Mouse (Mus musculus) right cerebral cortex, postnatal 36 days (tissue): ENCODE measurements around the gene Pecam1.
"Not testable (repeated sequence)": the region's sequence is repeated elsewhere in the genome, so short reads cannot be mapped to it uniquely, and the experiment has no call there.

Experiments used
- DNase-seq, 2 experiments: peaks; one replicate each; pipeline ENCODE4 v3.0.0; 2022; ENCODE audit warnings: low spot score in 2 of 2, mixed read lengths in 1 of 2

Gene Pecam1

DNA sequence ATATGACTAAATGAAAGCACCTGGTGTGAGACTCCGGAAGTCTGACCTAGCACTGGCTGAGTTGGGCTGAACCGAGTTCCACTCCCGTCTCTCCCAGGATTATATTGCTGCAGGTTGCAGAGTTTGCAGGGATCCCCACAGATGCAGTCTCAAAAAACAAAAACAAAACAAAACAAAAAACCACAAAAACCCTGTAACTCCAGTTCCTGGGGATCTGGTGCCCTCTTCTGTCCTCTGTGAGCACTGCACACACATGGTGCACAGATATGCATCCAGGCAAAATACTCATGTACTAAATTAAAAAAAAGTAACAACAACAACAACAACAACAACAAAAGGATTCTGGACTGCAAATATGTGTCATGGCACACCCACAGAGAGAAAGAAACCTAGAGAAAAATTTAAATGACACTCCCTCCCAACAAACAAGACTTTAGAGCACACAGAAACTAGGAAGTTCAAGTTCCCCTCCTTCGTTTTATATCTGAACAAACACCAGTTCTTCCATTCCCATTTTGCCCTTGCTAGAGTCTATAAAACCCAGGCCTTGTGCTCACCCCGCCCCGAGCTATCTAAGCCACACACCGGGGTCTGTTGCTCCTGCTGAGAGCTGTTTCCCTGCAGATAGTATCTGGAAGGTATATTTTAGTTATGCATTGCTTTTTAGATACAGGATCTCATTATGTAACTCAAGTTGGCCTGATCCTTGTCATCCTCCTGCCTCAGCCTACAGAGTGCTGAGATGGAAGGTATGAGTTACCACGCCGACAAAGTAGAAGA, 20.0 kb upstream of the Pecam1 start:
- DNase-seq: no peak

DNA sequence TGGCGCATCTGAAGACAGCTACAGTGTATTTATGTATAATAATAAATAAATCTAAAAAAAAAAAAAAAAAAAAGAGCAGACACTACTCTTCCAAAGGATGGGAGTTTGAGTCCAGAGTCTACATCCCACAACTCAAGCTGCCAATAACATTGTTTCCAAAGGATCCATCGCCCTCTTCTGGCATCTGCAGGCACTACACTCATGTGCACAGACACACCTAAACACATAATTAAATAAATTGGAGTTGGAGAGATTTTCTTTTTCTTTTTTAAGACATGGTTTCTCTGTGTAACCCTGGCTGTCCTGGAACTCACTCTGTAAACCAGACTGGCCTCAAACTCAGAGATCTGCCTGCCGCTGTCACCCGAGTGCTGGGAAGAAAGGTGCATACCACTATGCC, 17.1 kb upstream of the Pecam1 start:
- no peak for DNase-seq

DNA sequence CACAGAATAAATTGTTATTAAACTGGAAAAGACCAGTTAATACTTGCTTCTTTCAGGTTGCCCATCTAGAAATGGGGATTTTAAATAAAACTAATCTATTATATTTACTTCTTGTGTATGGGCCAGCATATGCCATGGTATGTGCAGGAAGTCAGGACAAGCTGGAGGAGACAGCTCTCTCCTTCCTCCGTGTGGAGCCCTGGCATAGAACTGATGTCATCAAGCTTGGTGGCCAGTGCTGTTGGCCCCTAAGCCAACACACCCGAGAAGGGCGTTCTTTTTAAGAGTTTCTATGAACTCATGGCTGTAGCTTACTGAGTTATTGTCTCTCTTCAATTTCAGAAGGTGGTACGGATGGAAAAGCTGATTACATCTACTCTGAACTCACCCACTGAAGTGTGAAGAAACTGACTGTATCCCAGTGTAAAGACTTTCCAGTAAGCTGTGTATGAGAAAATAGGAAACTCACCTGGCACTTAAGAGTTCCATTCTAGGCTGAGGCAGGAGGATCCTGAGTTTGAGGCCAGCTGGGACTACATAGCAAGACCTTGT, 16.3 kb upstream of the Pecam1 start:
- no peak for DNase-seq

DNA sequence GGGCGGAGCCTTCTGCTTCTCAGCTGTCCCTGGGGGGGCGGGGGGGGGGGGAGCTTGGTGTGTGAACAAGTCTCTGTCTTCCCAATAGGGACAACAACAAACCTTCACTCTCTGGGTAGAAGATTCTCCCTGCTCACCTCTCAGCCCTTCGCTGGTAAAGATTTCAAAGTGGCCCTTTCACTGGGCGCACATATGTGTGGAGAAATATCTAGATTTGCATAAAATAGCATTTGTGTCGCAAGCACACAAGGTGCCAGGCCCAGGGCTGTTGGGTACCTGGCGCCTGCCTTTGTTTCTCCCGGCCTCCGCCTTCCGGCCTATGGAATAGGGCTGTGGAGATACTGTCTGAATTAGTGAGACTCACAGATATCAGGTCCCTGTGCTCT, 12.4 kb upstream of the Pecam1 start:
- no peak for DNase-seq

DNA sequence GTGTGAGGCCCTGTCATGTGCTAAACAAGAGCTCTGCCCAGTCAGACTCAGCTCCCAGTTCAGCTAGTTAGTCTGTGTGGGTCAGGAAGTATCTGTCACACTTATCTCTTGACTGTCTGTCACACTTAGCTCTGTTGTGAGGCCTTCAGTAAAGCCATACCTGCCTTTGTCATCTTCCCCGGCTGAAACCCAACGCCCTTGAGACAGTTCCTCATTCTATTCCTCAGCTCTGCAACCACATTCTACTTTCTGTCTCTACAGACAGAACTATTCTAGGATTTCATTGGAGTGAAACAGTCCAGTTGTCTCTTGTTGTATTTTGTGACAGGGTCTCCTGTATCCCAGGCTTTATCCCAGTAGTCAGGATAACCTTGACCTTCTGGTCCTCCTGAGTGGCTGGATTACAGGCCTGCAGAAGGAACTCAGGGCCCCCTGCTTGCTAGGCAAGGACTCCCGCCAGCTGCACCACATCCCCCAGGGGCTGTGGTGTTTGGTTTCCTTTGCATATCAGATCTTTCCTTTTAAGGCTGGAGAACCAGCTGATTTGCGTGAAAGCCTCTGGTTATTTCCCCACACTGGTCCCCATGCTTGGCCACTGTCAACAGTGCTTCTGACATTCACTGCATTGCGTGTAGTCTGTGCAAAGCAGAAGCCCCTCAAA, 11.8 kb upstream of the Pecam1 start:
- no peak for DNase-seq

DNA sequence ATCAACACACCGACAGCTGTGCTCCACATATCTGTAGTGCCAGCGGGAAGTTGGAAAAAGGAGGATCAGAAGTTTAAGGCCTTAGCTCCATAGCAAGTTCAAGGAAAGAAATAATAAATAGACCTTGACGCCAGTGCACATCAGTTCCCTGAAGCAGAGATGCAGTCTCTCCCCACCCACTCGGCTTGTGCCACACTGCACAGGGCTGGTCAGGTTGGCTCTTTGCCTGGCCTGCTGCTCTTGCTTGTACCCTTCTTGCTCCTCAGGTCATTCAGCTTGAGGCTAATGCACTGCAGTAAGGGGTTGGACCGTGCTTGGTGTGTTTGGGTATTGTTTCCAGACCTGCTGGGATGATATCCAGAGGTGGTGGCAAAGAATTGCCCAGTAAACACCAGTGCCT, 10.1 kb upstream of the Pecam1 start:
- no peak for DNase-seq

DNA sequence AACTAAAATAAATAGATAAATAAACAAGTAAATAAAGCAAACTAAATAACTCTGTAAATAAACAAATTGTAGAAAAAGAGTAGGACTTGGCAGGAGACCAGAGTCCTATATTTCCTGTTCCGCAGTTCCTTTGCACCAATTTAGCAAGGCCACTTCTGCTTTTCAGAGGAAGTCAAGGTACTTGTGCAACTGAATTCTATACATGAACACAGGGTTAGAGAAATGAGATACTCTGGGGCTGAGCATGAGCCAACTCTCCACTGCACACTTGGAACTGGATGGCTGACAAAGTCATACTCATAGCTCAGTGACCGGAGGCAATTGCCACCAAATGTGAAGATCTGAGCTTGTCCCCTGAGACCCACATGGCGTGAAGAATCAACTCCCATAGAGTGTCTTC, 8.6 kb upstream of the Pecam1 start:
- no peak for DNase-seq

DNA sequence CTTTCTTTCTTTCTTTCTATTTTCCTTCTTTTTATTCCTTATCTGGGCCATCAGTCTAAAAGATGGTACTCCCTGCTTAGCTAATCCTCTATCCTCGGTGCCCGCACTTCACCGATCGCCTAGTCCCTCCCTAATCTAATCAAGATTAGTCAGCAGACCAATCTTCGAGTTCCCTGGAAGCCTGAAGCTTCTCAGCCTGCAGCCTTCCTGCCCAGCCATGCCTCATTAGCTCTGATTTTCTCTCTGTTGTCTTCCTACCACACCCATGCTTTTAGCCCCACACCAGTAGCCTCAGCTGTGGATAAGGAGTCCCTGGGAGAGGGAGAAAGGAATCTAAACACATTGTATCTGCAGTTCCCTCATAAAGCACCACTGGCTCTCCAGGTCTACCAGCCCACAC, 5.2 kb upstream of the Pecam1 start:
- no peak for DNase-seq

DNA sequence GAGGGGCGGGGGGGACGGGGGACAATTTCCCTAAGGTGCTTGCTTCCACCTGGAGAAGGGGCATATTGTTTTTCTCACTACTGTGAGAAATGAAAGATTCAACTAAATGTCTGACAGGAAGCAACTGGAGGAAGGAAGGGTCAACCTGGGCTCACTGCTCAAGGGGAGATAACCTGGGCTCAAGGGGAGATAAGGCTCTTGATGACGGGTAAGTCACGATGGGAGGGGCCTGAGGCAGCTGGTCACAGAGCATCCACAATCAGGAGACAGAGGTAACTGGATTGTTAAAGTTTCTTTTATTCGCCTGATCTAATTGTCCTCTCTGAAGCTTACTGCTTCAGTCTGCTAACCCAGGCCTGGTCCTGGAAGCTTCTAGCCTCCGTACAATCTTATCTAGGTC, 2.9 kb upstream of the Pecam1 start:
- no peak for DNase-seq

DNA sequence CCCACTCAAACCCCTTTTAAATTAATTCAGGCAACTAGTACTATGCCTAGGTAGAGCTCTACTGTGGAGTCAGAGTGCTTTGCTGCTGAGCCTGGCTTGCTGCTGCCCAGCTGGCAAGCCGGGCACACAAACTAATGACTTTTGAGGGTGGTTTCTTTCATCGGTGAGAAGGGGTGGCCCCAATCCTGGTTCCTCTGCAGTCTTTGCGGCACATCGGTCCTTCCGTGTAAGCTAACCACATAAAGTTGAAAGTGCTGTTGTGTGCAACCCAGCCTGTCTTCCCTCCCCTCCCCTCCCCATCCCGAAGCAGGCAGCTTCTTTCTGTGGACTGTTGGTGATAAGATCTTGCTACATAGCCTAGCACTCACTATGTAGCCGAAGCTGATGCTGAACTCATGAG, 1.7 kb upstream of the Pecam1 start:
- no peak for DNase-seq

DNA sequence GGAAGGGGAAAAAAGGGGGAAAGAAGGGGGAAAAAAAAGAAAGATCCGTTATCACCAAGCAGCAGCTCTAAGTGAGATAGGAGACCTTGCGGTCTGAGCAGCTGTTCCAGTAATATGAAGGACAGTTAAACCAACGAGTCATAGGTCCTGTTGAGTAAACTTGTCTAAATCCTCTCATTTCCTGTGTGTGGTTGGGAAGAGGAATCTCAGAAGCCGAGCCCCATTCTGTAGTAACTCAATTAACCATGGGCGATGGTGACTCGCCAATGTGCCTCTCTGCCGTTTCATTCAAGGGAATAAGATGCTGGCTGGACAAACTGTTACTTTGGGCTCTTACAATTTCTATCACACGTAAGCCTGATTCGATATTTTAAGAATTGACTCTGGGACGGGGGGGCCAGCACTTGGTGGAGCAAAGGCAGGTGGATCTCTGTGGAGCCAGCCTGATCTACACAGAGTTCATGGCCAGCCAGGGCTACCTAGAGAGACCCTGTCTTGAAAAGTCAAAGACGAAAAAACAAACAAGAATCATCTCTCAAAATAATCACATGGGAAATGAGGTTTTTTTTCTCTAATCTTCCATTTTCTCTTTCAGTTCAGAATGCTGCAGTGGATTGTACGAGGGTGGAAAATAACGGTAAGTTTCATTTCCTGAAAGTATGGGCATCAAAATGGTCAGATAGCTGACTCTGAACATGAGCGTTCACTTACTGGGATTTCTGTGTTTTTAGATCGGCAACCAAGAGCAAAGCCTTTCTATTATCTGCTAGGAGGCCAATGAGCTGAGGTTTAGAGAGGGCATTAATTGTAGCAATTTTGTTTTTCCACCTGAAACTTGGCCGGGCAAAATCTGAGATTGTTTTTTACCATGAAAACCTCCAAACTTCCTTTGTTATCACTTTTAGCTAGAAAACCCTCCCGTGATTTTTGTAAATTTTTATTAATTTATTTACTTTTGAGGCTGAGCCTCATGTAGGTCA, 901 bp upstream of the Pecam1 start, which contains the start of gene Milr1:
TSS of gene Milr1 (plus strand) at position 188 of the 980 bp plus-strand sequence.
- DNase-seq: no peak

DNA sequence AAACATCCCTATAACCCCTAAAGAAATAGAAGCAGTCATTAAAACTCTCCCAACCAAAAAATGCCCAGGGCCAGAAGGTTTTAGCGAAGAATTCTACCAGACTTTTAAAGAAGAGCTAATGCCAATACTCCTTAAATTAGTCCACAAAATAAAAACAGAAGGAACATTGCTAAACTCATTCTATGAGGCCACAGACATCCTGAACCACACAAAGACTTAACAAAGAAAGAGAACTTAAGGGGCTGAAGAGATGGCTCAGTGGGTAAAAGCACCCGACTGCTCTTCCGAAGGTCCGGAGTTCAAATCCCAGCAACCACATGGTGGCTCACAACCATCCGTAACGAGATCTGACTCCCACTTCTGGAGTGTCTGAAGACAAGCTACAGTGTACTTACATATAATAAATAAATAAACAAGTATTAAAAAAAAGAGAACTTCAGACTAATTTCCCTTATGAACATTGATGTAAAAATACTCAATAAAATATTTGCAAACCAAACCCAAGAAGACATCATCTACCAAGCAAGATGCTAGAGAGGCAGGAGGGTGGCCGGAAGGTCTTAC, 789 bp downstream of the Pecam1 start:
- not testable (repeated sequence) for DNase-seq

DNA sequence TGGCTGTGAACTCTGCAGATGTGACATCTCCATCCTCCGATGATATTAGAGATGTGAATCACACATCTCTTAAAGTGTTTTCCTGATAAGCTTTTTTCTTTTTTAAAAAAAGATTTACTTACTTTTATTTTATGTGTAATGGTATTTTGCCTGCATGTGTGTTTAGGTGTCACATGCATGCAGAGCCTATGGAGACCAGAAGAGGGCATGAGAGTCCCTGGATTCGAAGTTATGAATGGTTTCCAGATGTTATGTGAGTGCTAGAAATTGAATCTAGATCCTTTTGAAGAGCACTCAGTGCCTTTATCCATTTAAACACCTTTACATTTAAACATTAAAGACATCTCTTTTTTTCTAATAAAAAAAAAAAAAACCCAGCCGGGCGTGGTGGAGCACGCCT, 5.5 kb downstream of the Pecam1 start:
- DNase-seq: no peak

DNA sequence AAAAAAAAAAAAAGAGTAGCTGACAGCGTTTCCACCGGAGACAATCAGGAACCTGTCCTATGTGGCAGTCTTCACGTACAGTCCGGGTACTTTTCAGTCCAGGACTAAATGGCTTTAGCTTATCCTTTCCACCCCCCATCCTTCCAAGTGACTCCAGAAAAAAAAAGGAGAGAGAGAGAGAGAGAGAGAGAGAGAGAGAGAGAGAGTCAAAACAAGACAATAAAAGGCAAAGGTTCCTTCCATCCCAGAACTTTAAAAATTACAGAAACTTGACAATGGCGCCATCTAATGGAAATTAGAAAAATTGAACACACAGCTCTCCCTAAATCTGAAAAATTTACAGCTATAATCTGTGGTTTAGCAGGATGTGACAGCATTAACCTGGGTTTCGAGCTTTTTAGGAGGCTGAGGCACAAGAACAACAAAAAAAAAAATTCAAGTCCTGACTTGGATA, 8.0 kb downstream of the Pecam1 start:
- no peak for DNase-seq

DNA sequence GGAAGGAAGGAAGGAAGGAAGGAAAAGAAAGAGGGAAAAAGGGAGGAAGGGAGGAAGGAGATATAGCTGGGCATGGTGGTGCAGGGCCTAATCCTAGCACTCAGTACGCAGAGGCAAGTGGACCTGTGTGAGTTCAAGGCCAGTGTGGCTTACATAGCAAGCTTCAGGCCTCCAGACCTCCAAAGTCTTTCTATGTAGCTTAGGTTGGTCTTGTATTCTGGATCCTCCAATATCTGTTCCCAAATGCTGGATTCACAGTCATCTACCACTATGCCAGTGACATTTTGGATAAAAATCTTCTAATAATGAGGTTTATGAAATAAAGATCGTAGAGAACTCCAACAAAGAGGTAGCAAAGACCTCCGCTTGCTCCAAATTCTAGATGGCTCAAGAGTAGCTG, 8.6 kb downstream of the Pecam1 start:
- DNase-seq: no peak

DNA sequence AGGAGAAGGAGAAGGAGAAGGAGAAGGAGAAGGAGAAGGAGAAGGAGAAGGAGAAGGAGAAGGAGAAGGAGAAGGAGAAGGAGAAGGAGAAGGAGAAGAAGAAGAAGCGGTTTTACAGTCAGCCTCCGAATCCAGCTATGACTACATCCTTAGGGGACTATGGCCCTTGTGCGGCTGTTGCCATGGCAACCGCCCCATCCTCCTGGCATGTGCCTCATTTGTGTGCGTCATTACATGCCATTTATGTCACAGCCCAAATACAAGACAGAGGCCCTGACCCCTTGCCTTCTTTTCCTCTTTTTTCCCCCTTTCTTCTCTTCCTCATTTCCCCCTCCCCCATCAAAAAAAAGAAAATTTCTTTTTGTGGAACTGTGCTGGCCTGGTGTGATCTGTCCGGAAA, 9.2 kb downstream of the Pecam1 start:
- no peak for DNase-seq

DNA sequence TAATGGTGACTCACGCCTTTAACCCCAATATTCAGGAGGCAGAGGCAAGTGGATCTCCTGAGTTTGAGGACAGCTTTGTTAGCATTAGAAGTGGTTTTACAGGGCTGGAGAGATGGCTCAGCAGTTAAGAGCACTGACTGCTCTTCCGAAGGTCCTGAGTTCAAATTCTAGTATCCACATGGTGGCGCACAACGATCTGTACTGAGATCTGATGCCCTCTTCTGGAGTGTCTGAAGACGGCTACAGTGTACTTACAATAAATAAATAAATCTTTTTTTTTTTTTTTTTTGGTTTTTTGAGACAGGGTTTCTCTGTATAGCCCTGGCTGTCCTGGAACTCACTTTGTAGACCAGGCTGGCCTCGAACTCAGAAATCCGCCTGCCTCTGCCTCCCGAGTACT, 9.7 kb downstream of the Pecam1 start:
- DNase-seq: not testable (repeated sequence)

DNA sequence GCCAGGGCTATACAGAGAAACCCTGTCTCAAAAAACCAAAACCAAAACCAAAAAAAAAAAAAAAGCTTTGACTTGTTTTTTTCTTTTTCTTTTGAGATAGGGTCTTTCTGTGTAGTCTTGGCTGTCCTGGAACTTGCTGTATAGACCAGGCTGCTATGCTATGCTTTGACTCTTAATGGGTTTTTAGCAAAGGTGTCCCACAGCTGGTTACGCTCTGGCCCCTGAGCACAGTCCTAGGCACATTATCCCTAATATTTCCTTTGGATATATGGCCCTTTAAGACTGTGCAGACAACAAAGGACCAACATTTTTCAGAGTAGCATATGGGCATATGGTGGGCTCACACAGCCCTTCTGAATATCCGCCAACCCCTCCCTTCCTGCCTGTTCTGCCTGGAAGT, 11.3 kb downstream of the Pecam1 start:
- DNase-seq: no peak

DNA sequence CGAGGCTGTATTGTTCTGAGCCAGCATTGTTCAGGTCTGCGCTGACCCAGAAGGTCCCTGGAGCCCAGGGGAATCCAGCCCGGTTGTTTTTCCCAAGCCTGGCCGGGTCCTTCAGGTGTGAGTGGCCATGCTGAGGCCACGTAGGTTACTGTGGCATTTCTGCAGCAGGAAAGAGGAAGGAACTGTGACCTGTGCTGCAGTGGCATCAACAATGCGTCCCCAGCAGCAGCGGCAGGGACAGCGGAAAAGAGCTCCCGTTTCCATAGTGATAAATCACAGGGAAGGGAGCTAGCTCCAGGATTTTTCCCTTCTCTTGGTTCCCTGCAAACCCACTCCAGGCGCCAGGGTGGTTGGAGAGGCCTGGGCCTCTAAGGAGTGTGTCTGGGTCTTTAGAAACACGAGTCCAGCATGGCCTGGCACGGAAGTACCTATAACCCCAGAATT, 13.2 kb downstream of the Pecam1 start:
- DNase-seq: no peak

DNA sequence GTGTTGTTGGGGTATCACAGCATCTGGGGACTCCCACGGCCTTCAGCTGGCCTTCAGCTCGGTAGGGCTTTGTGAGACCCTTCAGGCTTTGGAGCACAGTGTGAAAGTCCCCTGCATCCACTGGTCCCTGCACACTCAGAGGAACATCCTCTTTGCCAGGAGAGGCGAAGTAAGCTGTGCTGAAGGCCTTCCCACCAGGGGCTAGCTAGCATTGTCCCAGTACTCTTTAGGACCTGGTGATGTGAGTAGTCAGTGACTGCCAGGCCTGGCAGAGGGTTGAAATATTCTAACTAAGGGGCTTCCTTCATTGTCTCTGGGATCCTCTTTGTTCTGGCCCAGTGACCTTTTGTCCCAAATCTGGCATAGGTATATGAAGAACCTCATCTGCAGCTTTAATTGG, 13.8 kb downstream of the Pecam1 start:
- no peak for DNase-seq

DNA sequence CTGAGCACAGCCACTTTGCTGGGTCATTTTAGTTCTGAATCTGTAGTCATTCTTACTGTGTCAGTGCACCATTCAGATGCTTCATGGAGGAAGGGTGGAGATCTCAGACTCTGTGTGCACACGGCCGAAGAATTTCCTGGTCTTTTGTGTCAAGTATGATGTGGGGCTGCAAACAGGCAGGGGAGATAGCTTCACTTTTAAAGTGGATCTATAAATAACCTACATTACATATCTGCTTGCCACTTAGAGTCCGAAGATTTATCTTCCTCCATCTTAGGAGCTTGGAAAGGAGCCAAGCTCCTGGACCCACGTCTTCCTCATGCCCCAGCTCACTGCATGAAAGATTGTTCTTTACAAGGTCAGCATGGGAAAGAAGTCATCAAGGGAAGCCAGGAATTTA, 19.7 kb downstream of the Pecam1 start:
- no peak for DNase-seq

DNA sequence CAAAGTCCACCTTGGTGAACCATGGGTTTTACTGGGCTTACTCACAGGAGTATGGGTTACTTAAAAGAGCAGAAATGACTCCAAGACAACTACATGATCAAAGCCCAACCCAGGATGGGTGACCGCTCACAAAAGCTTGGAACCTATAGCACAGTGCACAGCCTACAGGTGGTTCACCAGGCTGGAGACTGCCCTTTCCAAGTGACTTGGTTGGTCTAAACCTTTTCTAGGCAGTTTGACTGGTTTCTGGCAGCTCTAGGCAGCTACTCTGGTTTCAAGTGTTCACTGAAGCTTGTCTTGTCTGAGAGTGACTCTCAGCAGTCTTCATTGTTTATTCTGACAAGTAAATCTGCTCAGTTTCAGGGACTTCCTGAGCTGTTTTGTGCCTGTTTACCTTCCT, 20.8 kb downstream of the Pecam1 start:
- DNase-seq: no peak
